Mouse (Mus musculus) mesoderm, embryonic 11.5 days (tissue): ENCODE measurements around the gene Olfr1043.
"Not testable (repeated sequence)": the region's sequence is repeated elsewhere in the genome, so short reads cannot be mapped to it uniquely, and the experiment has no call there.

ENCODE experiments used
- DNase-seq: peaks from one replicate; pipeline ENCODE4 v3.0.0-alpha.2; 2012; ENCODE audit warnings: low read depth, low spot score

Olfr1043 gene

DNA sequence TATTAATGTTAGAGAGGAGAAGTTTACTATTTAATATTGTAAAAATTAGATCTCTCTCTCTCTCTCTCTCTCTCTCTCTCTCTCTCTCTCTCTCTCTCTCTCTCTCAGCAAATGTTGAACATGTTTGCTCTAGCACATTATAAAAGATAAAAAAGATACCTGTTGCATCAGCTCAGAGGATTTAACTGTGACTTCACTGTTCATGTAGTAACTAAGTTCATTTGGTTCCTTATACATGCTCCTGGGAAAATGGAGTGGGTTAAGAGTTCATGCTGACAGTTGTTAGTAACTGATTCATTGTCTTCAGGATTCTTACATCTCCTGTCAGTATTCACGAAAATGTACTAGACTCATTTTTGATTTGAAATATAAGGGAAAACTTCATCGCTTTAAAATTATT is at the start of gene Olfr1043:
Gene Olfr1043 (minus strand): TSS at position 101 of the 400 bp plus-strand sequence.
- DNase-seq: no peak

DNA sequence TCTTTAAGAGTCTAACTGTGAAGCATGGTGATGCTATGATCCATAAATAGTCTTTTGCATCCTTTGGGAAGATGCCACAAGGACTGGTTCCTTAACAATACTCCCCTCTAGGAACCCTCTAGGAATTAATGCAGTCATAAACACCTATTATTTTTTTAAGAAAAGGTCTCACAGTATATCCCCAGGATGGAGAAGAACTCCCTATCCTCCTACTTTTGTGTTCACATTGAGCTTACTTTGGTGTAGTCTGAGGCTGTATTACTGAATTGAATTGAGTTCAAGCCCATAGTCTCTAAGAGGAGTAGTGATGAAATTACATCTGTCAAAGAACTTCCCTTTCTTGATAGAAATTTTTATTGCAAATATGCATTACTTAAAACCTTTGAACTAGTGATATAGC is 35.6 kb upstream of the Olfr1043 start, which contains the start of gene Olfr1045:
Gene Olfr1045 (minus strand): TSS at position 101 of the 400 bp plus-strand sequence.
- DNase-seq: no peak

DNA sequence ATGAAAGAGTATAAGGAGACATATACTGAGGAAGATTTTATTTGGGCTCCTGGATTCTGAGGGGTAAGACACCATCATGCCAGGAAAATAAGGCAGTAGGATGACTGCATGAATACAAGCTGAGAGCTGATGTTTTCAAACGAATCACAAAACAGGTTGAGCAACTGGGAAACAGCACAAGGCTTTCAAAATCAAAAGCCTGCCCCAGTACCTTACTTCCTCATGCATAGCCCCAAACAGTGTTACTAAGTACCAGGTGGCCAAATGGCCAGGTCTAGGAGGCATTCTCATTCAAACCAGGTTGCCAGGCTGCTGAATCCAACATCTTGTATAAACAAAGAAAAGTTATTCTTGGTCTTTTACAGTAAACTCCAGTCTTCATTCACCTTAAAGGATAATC is 28.5 kb upstream of the Olfr1043 start:
- DNase-seq: no peak

DNA sequence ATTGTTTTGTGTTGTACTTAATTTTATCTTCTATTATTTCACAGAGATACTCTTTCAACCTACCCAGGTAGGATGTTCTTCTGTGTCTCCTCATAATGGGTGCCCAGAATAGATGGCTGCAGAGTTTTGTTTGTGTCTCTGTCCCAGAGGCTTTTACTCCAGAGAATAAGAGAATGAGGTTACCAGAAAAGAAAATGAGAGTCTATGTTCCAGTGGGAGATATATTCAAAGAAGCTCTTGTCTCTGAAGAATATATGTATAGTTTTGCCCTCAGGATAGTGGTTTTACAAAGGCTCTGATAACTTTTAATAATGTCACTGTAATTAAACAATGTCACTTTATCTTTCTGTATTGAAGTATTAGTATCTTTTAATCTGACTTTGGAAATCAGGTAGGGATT is 18.3 kb upstream of the Olfr1043 start, which contains the start of gene Olfr52:
Gene Olfr52 (minus strand): TSS at position 101 of the 400 bp plus-strand sequence.
- no peak for DNase-seq

GRCm38 (mm10) chr2:86179950-86180349 is 12.6 kb upstream of the Olfr1043 start:
- DNase-seq: no peak

DNA sequence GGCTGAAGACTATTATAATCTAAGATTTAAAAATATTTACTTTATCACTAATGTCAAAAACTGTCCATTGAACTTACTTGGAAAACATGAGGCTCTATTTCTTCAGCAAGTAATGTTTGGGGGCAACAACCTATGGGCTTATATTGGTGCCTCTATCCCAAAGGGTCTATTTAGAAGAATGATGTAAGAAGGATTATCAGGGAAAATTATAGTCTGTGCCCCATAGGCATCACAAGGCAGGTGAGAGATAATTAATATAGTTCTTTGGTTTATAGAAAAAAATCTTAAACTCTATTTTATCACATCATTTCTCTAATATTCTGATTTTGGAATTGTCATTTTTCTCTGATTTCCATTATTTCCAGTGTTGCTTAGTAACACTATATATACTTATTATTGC is 10.4 kb upstream of the Olfr1043 start, which contains the start of gene Olfr1044:
Gene Olfr1044 (minus strand): TSS at position 101 of the 400 bp plus-strand sequence.
- DNase-seq: no peak

- DNase-seq: not testable (repeated sequence)
Measured at GRCm38 (mm10) chr2:86175422-86175821, 8.1 kb upstream of the Olfr1043 start.

DNA sequence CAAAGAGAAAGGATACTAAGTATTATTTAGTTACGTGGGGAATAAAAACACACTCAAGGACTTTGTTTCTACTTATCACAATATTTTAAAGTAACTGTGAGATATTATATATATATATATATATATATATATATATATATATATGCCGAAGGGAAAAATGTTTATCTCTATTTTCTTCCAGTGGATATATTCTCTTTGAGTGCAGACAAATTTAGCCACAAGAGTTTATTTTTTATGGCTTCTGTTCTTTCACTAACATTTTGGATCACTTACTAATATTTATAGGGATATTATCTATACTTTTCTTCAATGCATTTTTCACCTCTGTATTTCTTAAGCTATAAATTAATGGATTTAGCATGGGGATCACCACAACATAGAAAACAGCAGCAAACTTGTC is 5.6 kb downstream of the Olfr1043 start, which contains the start of gene Olfr1042:
Gene Olfr1042 (minus strand): TSS at position 101 of the 400 bp plus-strand sequence.
- no peak for DNase-seq

- DNase-seq: no peak
Measured at GRCm38 (mm10) chr2:86146632-86147031, 20.7 kb downstream of the Olfr1043 start, which contains the start of gene Olfr1040. Gene Olfr1040 (minus strand): TSS chr2:86146732.

GRCm38 (mm10) chr2:86135828-86136227 is 31.5 kb downstream of the Olfr1043 start, which contains the start of gene Olfr1039:
Gene Olfr1039 (minus strand): TSS chr2:86135928.
- no peak for DNase-seq
